Mouse (Mus musculus): ENCODE data around the gene Crygb. TPM values are rescaled to one million over a fixed set of nuclear protein-coding genes. Genes with fewer than 3 reads are reported as not detected.

Gene Crygb
- not detected in 2 replicates for polyA plus RNA-seq (2021; fragmentation: Nextera tagmentation)
- long read RNA-seq, experiment 1: 0 reads
- long read RNA-seq, experiment 2: 0 reads

DNA sequence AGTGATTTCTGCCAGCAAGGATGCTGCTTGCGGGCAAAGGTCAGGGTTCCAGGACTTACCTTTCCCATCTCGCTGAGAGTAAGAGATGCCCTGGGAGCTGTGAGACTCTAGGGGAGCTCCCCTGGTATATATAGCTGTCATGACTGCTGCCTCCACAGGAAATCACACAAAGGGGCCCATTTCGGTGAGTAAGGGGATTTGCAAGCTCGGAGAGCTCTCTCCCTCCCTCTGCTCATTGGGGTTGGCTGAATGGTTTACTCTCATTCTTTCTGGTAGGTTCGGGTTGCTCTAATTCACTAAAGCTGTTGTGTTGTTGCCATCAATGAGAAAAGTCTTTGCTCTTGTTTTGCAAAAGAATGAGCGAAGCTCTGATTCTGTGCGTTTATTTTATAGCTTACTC, at the start of gene Crygb:
TSS of gene Crygb (minus strand) at position 101 of the 400 bp plus-strand sequence.

GRCm38 (mm10) chr1:65122574-65123372, 40.7 kb upstream of the Crygb start, which contains the start of gene D630023F18Rik:
TSS of gene D630023F18Rik (minus strand) at chr1:65123214.

DNA sequence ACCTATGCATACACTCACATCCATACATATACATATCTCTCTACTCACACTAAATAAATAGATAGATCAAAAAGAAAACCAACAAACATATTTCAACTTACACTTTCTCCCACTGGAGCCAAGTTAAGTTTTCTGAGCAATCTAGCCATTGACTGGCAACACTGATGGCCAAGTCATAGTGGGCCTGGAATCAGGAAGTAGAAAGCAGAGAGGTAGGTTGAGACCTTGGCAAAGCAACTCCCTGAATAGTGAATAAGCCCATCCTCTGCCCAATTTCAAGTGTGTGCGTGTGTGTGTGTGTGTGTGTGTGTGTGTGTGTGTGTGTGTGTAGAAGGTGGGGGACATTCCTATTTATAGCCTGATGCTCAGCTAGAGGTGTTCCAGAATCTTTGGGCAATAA, 37.4 kb upstream of the Crygb start, which contains the start of gene Gm28845:
TSS of gene Gm28845 (minus strand) at position 121 of the 400 bp plus-strand sequence.

DNA sequence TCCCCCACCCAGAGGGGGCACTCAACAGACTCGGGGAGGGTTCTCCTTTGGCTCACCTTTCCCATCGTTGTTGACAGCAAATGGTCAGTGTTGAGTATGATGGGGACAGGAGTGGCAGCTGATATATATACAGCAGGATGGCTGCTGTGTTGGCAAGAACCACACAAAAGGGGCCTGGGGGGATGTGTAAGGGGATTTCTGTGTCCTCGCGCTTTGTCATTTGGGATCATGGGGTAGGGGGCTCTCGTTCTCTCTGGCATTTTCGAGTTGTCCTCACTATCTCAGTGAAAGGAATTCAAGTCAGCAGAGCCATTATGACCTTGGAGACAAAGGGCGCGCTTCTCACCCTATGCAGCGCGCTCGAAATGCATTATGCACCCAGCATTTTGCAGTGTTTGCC, 21.2 kb upstream of the Crygb start, which contains the start of gene Cryga:
TSS of gene Cryga (minus strand) at position 101 of the 400 bp plus-strand sequence.

GRCm38 (mm10) chr1:65073589-65073988, 8.5 kb downstream of the Crygb start, which contains the start of gene Crygc:
TSS of gene Crygc (minus strand) at chr1:65073689.

GRCm38 (mm10) chr1:65063352-65063751, 18.7 kb downstream of the Crygb start, which contains the start of gene Crygd:
TSS of gene Crygd (minus strand) at chr1:65063452.

GRCm38 (mm10) chr1:65050952-65051351, 31.1 kb downstream of the Crygb start, which contains the start of gene Cryge:
TSS of gene Cryge (minus strand) at chr1:65051149.

DNA sequence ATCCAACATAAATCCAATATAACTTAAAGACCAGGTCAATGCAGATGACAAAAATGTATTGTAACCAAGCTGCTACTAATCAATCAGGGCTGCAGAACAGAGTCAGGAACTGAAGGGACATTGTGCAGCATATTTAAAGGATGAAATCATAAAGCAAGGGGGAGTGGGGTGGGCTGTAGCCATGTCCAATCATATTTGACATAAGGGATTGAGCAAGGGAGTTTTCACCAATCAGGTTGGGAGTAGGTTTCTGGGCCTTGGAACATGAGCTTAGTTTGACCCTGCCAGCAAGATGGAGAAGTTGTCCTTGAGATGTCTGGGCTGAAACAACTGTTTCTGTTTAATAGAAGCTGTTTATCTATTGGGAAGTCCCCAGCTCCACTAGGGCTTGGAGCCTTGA, 49.4 kb downstream of the Crygb start, which contains the start of gene Akr1cl:
TSS of gene Akr1cl (minus strand) at position 119 of the 400 bp plus-strand sequence.

Other genes starting within 250 kb of the Crygb start
- 9.4 and 10.4 TPM in 2 replicates for gene Plekhm3, start 125.5 kb downstream of the Crygb start, polyA plus RNA-seq (2021; fragmentation: Nextera tagmentation)
- gene Akr1cl, start 49.5 kb downstream of the Crygb start, polyA plus RNA-seq (2021; fragmentation: Nextera tagmentation): not detected in 2 replicates
- gene Cryge, start 31.1 kb downstream of the Crygb start, polyA plus RNA-seq (2021; fragmentation: Nextera tagmentation): not detected in 2 replicates
- gene Crygd, start 18.8 kb downstream of the Crygb start, polyA plus RNA-seq (2021; fragmentation: Nextera tagmentation): not detected in 2 replicates
- gene Crygc, start 8.6 kb downstream of the Crygb start, polyA plus RNA-seq (2021; fragmentation: Nextera tagmentation): not detected in 2 replicates
- gene Cryga, start 21.1 kb upstream of the Crygb start, polyA plus RNA-seq (2021; fragmentation: Nextera tagmentation): 2.0 and 2.2 TPM in 2 replicates
- gene Gm28845, start 37.3 kb upstream of the Crygb start, polyA plus RNA-seq (2021; fragmentation: Nextera tagmentation): 0.55 and 1.4 TPM in 2 replicates
- 14.6 and 18.2 TPM in 2 replicates for gene D630023F18Rik, start 40.9 kb upstream of the Crygb start, polyA plus RNA-seq (2021; fragmentation: Nextera tagmentation)
- 42.1 and 44.6 TPM in 2 replicates for gene Idh1, start 104.2 kb upstream of the Crygb start, polyA plus RNA-seq (2021; fragmentation: Nextera tagmentation)
- 3.7 and 4.0 TPM in 2 replicates for gene Pikfyve, start 104.4 kb upstream of the Crygb start, polyA plus RNA-seq (2021; fragmentation: Nextera tagmentation)
- gene Pth2r, start 199.8 kb upstream of the Crygb start, polyA plus RNA-seq (2021; fragmentation: Nextera tagmentation): 0.36 and 0.44 TPM in 2 replicates